Mouse (Mus musculus): ENCODE data around the gene Ybx2.

Gene Ybx2

GRCm38 (mm10) chr11:69964650-69965270 lies 29.2 kb downstream of the Ybx2 start, which contains the start of gene Cldn7:
Gene Cldn7 (plus strand): TSS chr11:69964779.
- no peak for DNase-seq (ENCODE audit: low spot score in 2 of 2)

GRCm38 (mm10) chr11:69965271-69966005 lies 29.8 kb downstream of the Ybx2 start:
- no peak for DNase-seq (ENCODE audit: low spot score in 2 of 2)

GRCm38 (mm10) chr11:69966006-69966859 lies 30.6 kb downstream of the Ybx2 start:
- no peak for DNase-seq (ENCODE audit: low spot score in 2 of 2)

GRCm38 (mm10) chr11:69966860-69967517 lies 31.4 kb downstream of the Ybx2 start:
- no peak for DNase-seq (ENCODE audit: low spot score in 2 of 2)

GRCm38 (mm10) chr11:69968793-69969192 lies 33.2 kb downstream of the Ybx2 start:
- DNase-seq (ENCODE audit: low spot score in 2 of 2): no peak

GRCm38 (mm10) chr11:69970222-69970621 lies 34.6 kb downstream of the Ybx2 start:
- DNase-seq (ENCODE audit: low spot score in 2 of 2): no peak

- no peak for DNase-seq (ENCODE audit: low spot score in 2 of 2)
Observed at GRCm38 (mm10) chr11:69970775-69971174, 35.2 kb downstream of the Ybx2 start.

- DNase-seq (ENCODE audit: low spot score in 2 of 2): no peak
Observed at GRCm38 (mm10) chr11:69974907-69975306, 39.3 kb downstream of the Ybx2 start.

- DNase-seq (ENCODE audit: low spot score in 2 of 2): no peak
Observed at GRCm38 (mm10) chr11:69976271-69976670, 40.7 kb downstream of the Ybx2 start.

GRCm38 (mm10) chr11:69979827-69980195 lies 44.2 kb downstream of the Ybx2 start:
- no peak for DNase-seq (ENCODE audit: low spot score in 2 of 2)

- DNase-seq (ENCODE audit: low spot score in 2 of 2): peak; percentile 98
Observed at GRCm38 (mm10) chr11:69980196-69981140, 44.9 kb downstream of the Ybx2 start.

- DNase-seq (ENCODE audit: low spot score in 2 of 2): no peak
Observed at GRCm38 (mm10) chr11:69981141-69981762, 45.7 kb downstream of the Ybx2 start, which contains the start of gene Ctdnep1. Gene Ctdnep1 (plus strand): TSS chr11:69981156.

GRCm38 (mm10) chr11:69982225-69982624 lies 46.6 kb downstream of the Ybx2 start, which contains the start of gene Elp5:
Gene Elp5 (minus strand): TSS chr11:69982517.
- DNase-seq (ENCODE audit: low spot score in 2 of 2): no peak

- DNase-seq (ENCODE audit: low spot score in 2 of 2): no peak
Observed at GRCm38 (mm10) chr11:69982877-69983276, 47.3 kb downstream of the Ybx2 start.

- no peak for DNase-seq (ENCODE audit: low spot score in 2 of 2)
Observed at GRCm38 (mm10) chr11:69983377-69983776, 47.8 kb downstream of the Ybx2 start.

- no peak for DNase-seq (ENCODE audit: low spot score in 2 of 2)
Observed at GRCm38 (mm10) chr11:69984431-69984830, 48.8 kb downstream of the Ybx2 start.

- no peak for DNase-seq (ENCODE audit: low spot score in 2 of 2)
Observed at GRCm38 (mm10) chr11:69989949-69990348, 54.4 kb downstream of the Ybx2 start.
